Mouse (Mus musculus) olfactory bulb, adult 2 months (tissue): Measurements from ENCODE around the gene Nphp1.

Source experiments
- CTCF ChIP-seq: fragments of 200-500 bp; IDR thresholded peaks from 2 replicates; pipeline ENCODE4 v1.5.1; 2012; ENCODE audit warnings: low read depth, mild to moderate bottlenecking, low read length, moderate library complexity; ENCODE audit not compliant: insufficient read depth
- POLR2A ChIP-seq: fragments of 200-500 bp; IDR thresholded peaks from 2 replicates; pipeline ENCODE4 v1.6.1; 2012; ENCODE audit warnings: mild to moderate bottlenecking, low read depth, low read length, moderate library complexity; ENCODE audit not compliant: insufficient read depth

- no peak for TF ChIP-seq CTCF
- TF ChIP-seq POLR2A, result no peak
These were observed 80.6 kb downstream of the Nphp1 start for GRCm38 (mm10) chr2:127708060-127708459.
